Mouse (Mus musculus) bone marrow, adult 2 months (tissue): Measurements from ENCODE around the gene Mvb12b.

Experiments used
- CTCF ChIP-seq: fragments of 200-500 bp; IDR thresholded peaks from 2 replicates; pipeline ENCODE4 v1.5.1; 2011; ENCODE audit warnings: low read length, control low read depth; ENCODE audit not compliant: control insufficient read depth, insufficient read depth
- POLR2A ChIP-seq: fragments of 200-500 bp; IDR thresholded peaks from 2 replicates; pipeline ENCODE4 v1.6.1; 2011; ENCODE audit warnings: low read depth, mild to moderate bottlenecking, control low read depth, low read length, borderline replicate concordance; ENCODE audit not compliant: control insufficient read depth

DNA sequence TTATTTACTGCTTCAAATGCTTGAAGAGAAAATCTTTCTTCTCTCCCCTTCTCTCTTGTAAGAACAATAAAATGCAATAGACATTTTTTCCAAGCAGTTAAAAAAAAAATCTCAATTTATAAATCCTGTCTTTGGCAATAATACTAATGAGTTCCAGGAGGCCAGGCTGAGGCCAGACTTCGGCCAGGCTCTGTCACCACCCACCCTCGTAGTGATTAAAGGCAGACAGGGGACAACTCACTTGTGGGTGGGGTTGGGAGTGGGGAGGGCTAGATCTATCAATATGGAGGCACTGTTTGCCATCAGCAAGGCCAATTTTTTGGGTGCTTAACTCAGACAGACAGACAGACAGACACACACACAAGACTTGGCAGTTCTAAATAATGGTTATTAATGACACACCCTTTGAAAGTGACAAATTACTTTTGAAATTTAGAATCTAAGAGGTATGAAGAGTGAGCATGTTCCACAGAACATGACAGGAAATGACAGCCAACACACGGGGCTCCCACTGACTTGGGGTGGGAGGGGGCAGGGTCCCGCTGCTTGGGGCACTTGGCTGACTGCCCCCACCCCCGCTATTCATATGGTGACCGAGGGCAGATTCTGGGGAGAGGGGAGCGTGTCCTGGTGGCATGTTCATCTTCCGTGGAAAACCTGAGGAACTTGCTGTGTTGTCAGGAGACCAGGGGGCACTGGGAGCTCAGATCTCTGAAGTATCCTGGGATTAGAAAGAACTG, 74.1 kb downstream of the Mvb12b start:
- TF ChIP-seq POLR2A (no peak), CTCF (no peak)
